Mouse (Mus musculus): Measurements from ENCODE around the gene Adgrb2. TPM values are rescaled to one million over a fixed set of nuclear protein-coding genes. Genes with fewer than 3 reads are reported as not detected.

The Adgrb2 gene
- polyA plus RNA-seq, 1 experiment = 306 TPM

DNA sequence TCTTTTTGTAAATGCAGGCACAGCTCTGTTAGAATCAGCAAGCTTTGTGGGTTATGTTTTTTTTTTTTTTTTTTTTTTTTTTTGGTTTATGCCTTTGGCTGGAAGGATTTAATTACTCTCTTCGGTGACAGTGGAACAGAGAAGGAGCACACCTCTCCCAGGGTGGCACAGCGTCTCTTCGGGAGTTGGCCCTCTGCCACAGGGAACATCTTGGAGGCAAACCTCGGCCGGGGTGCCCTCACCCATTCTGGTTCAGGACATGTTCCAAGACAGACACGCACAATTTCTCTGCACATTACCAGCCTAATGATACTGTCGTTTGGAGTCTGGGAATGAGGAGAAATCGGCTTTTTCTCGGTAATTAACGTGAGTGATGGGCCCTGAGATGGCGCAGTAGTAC lies 13.8 kb upstream of the Adgrb2 start:
- Histone ChIP-seq H3K4me3 (ENCODE audit: insufficient read depth, low read length) (no peak overlapping the region), H3K4me1 (ENCODE audit: control insufficient read depth, insufficient read depth, low read length) (peaks cover 9% of the 10 kb centered on the region), H3K27ac (ENCODE audit: insufficient read depth, low read length) (no peak overlapping the region)
- TF ChIP-seq POLR2A (IDR thresholded peaks at IDR 0.05; ENCODE audit: extremely low read depth, insufficient read depth, low read length) (no peak), CTCF (IDR thresholded peaks at IDR 0.05; ENCODE audit: extremely low read depth, insufficient read depth, low read length) (no peak)

DNA sequence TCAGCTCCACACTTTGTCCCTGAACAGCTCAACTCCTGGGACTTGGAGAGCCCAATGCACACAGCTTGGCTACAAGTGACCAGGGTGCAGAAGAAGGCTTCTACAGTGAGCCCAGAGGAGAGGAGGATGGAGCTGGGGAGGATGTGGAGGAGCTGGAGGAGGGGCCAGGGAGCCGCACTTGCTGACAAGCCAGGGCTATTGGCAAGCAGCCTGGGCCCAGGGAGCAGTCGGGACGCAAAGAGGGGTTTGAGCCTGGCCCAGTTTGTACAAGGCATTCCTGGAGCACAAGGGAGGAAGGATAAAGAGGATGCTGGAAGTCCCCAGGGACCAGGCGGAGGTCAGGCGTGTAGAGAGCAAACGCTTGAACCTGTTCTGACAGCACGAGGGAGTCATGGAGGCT lies 12.7 kb upstream of the Adgrb2 start:
- Histone ChIP-seq H3K27ac (ENCODE audit: insufficient read depth, low read length) (no peak overlapping the region), H3K4me1 (ENCODE audit: control insufficient read depth, insufficient read depth, low read length) (peaks cover 9% of the 10 kb centered on the region), H3K4me3 (ENCODE audit: insufficient read depth, low read length) (no peak overlapping the region)
- TF ChIP-seq CTCF (IDR thresholded peaks at IDR 0.05; ENCODE audit: extremely low read depth, insufficient read depth, low read length) = no peak
- TF ChIP-seq POLR2A (IDR thresholded peaks at IDR 0.05; ENCODE audit: extremely low read depth, insufficient read depth, low read length) = no peak

DNA sequence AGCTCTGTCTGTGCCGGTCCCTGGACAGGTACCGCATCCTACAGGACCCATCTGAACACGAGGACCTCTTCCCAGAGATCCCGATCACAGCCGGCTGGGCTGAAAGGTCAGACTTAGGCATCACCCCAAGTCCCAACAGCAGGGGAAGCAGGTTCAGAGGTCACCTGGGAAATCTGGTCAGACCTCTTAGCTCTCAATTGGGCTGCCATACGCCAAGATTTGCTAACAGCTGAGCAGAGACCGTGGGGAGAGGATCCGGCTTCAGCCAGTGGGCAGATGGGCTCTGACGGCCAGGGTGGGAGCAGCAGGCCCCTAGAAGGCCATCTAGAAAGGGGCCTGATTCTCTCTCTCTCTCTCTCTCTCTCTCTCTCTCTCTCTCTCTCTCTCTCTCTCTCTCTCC lies 10.4 kb upstream of the Adgrb2 start:
- Histone ChIP-seq H3K4me1 (ENCODE audit: control insufficient read depth, insufficient read depth, low read length) (peaks cover 6% of the 10 kb centered on the region), H3K4me3 (ENCODE audit: insufficient read depth, low read length) (no peak overlapping the region), H3K27ac (ENCODE audit: insufficient read depth, low read length) (no peak overlapping the region)
- TF ChIP-seq CTCF (IDR thresholded peaks at IDR 0.05; ENCODE audit: extremely low read depth, insufficient read depth, low read length) (no peak), POLR2A (IDR thresholded peaks at IDR 0.05; ENCODE audit: extremely low read depth, insufficient read depth, low read length) (no peak)

DNA sequence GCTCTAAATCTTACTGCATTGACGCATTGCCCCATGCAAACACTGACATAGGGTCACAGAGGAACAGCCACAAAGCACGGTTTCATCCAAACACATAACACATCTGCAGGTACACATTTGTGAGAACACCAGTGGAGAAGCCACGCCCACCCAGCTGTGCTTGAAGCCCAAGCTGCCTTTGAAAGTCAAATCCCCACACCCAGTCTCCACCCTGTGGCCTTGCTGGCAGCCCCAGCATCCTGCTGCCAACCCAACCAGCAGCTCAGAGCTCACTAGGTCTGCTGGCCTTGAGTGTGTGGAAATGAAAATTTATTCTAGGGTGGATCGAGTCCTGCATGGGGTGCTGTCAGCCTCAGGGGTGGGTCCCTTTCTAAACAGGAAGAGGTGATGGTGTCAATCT lies 7.4 kb upstream of the Adgrb2 start:
- Histone ChIP-seq H3K27ac (ENCODE audit: insufficient read depth, low read length) (no peak overlapping the region), H3K4me1 (ENCODE audit: control insufficient read depth, insufficient read depth, low read length) (peaks cover 5% of the 10 kb centered on the region), H3K4me3 (ENCODE audit: insufficient read depth, low read length) (no peak overlapping the region)
- TF ChIP-seq CTCF (IDR thresholded peaks at IDR 0.05; ENCODE audit: extremely low read depth, insufficient read depth, low read length) (no peak), POLR2A (IDR thresholded peaks at IDR 0.05; ENCODE audit: extremely low read depth, insufficient read depth, low read length) (no peak)

DNA sequence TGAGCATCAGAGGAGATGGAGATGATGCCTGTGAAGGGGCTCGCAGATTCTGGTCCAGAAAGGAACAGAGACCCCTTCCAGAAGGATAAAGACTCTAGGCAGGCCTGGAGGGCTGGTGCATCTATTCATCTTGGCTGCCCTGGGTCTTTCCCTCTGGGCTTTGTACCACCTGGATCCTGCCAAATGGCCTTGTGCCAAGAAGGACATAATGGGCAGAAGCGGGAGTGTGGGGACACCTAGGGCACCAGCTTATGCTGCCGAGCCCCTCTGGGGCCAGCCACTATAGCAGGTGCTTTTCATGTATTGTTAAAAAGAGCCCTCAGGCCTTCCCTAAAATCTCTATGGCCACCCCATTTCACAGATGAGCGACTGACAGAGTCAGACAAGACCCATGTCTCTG lies 6.4 kb upstream of the Adgrb2 start:
- Histone ChIP-seq H3K27ac (ENCODE audit: insufficient read depth, low read length) (no peak overlapping the region), H3K4me3 (ENCODE audit: insufficient read depth, low read length) (no peak overlapping the region), H3K4me1 (ENCODE audit: control insufficient read depth, insufficient read depth, low read length) (peaks cover 7% of the 10 kb centered on the region)
- no peak for TF ChIP-seq CTCF (IDR thresholded peaks at IDR 0.05; ENCODE audit: extremely low read depth, insufficient read depth, low read length)
- no peak for TF ChIP-seq POLR2A (IDR thresholded peaks at IDR 0.05; ENCODE audit: extremely low read depth, insufficient read depth, low read length)

DNA sequence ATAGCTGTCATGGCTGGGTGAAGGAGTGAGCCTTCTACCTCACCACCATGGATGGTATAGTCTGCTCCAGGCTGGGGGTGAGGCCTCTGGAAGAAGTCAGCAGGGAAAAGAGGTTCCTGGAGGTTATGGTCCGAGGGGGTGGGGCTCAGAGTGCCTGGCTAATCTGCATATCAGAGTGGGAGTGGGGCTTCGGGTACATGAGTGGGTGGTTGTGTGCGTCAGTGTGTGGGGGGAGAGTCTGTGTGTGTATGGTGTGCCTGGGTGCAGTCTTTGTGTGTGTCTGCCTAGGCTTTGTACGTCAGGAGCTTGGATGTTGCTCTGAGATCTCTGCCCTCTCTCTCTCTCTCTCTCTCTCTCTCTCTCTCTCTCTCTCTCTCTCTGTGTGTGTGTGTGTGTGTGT lies 5.7 kb upstream of the Adgrb2 start:
- no peak overlapping the region for H3K27ac ChIP-seq (ENCODE audit: insufficient read depth, low read length)
- H3K4me3 ChIP-seq (ENCODE audit: insufficient read depth, low read length) = no peak overlapping the region
- H3K4me1 ChIP-seq (ENCODE audit: control insufficient read depth, insufficient read depth, low read length) = peaks cover 7% of the 10 kb centered on the region
- TF ChIP-seq POLR2A (IDR thresholded peaks at IDR 0.05; ENCODE audit: extremely low read depth, insufficient read depth, low read length) = 0 out of 2 replicates have a peak, but pooled peaks have one; percentile 31
- no peak for TF ChIP-seq CTCF (IDR thresholded peaks at IDR 0.05; ENCODE audit: extremely low read depth, insufficient read depth, low read length)

DNA sequence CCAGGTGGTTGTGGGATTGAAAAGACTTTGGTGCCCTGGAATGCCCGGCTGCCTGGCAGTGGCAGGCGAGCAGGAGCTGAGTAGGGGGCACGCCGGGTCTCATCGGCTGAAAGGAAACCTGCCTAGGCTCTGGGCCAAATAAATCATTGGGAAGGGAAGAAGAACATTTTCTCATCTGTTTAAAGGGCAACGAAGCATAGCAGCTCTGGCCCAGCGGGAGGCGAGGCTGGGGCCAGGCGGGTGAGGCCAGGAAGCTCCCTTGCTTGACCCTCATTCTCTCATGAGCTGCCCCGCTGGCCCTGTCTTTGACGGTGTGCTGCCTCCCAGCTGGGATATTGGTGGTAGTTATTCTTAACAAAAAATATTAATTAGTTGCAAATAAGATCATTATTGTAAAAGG lies 3.0 kb upstream of the Adgrb2 start:
- no peak for TF ChIP-seq CTCF (IDR thresholded peaks at IDR 0.05; ENCODE audit: extremely low read depth, insufficient read depth, low read length)
- Histone ChIP-seq H3K4me1 (ENCODE audit: control insufficient read depth, insufficient read depth, low read length) (peaks cover 7% of the 10 kb centered on the region), H3K4me3 (ENCODE audit: insufficient read depth, low read length) (no peak overlapping the region), H3K27ac (ENCODE audit: insufficient read depth, low read length) (no peak overlapping the region)

DNA sequence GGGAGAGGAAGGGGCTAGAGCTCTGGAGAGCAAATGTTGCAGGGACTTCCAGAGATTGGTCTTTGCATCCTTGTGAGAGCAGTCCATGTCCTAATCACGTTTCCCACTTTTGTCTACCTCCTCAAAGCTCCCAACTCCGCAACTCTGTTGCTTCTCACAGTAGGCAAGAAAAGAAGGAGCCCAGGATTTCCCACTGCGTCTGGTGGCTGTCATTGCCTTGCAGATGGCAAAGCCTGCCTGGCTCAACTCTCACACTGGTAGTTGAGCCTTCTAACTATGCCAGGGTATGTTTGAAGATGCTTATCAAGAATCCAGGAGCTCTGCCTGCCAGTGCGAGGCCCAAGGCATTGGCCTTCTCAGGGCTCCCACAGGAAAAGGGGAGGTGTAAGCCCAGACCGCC lies 1.6 kb upstream of the Adgrb2 start:
- Histone ChIP-seq H3K27ac (ENCODE audit: insufficient read depth, low read length) (no peak overlapping the region), H3K4me3 (ENCODE audit: insufficient read depth, low read length) (no peak overlapping the region; the same call in 1 of the 2 replicates), H3K4me1 (ENCODE audit: control insufficient read depth, insufficient read depth, low read length) (peaks cover 9% of the 10 kb centered on the region)
- TF ChIP-seq CTCF (IDR thresholded peaks at IDR 0.05; ENCODE audit: extremely low read depth, insufficient read depth, low read length) = no peak
- TF ChIP-seq POLR2A (IDR thresholded peaks at IDR 0.05; ENCODE audit: extremely low read depth, insufficient read depth, low read length) = no peak

DNA sequence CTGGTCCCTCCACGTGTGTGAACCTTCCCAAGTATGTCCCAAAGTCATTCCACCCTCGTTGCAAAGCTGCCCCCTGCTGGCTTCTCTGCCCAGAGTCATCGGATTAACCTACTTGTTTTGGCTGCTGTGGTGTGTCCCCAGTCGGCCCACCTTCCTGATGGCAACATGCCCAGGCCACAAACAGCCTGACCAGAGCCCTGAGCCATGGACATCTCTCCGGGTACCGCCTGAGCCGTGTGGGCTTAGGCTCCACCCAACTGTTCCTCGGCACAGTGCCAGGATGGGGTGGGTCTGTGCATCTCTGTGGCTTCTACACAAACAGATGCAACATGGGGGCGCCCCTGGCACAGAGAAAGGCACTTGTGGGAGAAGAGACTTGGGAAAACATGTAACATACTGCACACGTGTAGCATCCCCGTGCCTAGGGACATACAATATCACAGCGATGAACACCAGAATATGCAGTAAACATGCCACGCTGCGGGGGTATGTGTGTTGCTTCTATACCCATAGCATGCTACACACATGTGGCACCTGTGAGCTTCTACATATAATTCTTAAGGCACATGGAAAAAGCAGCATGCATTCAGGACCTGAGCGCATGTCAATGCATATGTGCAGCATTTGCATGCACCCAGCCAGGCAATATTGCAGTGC lies 778 bp upstream of the Adgrb2 start:
- TF ChIP-seq POLR2A (IDR thresholded peaks at IDR 0.05; ENCODE audit: extremely low read depth, insufficient read depth, low read length) = no peak
- peak; percentile 65 for TF ChIP-seq CTCF (IDR thresholded peaks at IDR 0.05; ENCODE audit: extremely low read depth, insufficient read depth, low read length)
- Histone ChIP-seq H3K4me1 (ENCODE audit: control insufficient read depth, insufficient read depth, low read length) (peaks cover 6% of the 10 kb centered on the region), H3K4me3 (ENCODE audit: insufficient read depth, low read length) (peak overlapping the region; percentile 71), H3K27ac (ENCODE audit: insufficient read depth, low read length) (peak overlapping the region; percentile 66)

DNA sequence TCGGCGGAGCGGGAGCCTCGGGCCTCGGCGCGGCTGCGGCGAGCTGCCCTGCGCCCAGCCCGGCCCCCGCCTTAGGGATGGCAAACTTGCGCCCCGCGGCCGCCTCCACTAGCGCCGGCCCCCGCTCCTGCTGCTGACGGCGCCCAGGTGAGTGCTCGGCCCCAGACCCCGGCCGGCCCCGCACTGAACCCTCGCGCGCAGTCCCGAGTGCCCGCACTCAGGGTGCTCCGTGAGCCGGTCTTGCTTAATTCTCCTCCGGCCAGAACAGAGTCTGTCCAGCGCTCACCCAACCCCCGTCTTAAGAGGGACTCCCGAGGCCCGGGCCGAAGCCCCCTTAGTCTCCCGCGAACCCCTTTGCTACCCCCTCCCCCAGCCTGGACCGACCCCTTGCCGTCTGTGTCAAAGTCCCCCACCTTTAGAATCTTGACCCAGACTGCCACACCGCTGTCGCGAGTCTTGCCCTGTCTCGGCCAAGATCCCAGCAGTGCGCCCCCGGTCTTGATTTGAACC lies 546 bp downstream of the Adgrb2 start:
- H3K27ac ChIP-seq (ENCODE audit: insufficient read depth, low read length) = peak overlapping the region; percentile 83
- H3K4me1 ChIP-seq (ENCODE audit: control insufficient read depth, insufficient read depth, low read length) = peaks cover 5% of the 10 kb centered on the region; the same call in 1 of the 2 replicates
- TF ChIP-seq CTCF (IDR thresholded peaks at IDR 0.05; ENCODE audit: extremely low read depth, insufficient read depth, low read length) (no peak), POLR2A (IDR thresholded peaks at IDR 0.05; ENCODE audit: extremely low read depth, insufficient read depth, low read length) (no peak)
- peak overlapping the region; percentile 71 for H3K4me3 ChIP-seq (ENCODE audit: insufficient read depth, low read length)

Data from cortical plate, adult 2 months (tissue).